Mouse (Mus musculus): Measurements from ENCODE around the gene Prcc.
"Not testable (repeated sequence)": the region's sequence is repeated elsewhere in the genome, so short reads cannot be mapped to it uniquely, and the experiment has no call there.

Prcc gene

DNA sequence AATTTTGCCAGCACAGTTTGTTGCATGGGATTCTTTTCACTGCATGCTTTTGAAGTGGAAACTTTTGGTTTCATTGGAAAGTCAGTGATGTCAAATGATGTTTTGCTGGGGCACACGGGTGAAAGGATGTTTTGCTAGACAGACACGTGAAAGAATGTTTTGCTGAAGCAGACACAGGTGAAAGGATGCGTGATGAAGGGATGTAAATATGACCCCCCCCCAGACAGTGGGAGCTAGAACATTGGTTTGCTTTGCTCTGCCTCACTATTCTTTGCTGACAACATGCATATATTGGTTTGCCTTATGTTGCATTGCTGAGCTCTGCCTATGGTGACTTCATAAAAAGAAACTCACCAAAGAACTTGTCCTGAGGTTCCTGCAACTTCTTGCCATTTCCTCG, 40.4 kb downstream of the Prcc start:
- DNase-seq (ENCODE audit: low spot score) = no peak

DNA sequence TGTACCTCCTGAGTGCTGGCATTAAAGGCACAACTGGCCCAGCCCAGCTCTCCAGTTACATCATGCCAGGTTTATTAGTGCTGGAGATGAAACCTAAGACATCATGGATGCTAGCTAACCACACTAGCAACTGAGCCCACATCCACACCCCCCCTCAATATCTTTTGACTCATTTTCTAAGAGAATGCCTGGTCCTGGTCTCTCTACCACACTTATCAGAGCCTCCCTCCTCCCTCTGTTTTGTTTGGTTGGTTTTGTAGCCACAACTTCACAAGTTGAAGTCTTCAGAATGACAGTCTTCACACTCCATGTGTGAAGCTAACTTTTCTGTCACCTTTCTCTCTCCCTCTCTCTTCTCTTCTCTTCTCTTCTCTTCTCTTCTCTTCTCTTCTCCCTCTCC, 44.5 kb downstream of the Prcc start:
- DNase-seq (ENCODE audit: low spot score) = no peak

DNA sequence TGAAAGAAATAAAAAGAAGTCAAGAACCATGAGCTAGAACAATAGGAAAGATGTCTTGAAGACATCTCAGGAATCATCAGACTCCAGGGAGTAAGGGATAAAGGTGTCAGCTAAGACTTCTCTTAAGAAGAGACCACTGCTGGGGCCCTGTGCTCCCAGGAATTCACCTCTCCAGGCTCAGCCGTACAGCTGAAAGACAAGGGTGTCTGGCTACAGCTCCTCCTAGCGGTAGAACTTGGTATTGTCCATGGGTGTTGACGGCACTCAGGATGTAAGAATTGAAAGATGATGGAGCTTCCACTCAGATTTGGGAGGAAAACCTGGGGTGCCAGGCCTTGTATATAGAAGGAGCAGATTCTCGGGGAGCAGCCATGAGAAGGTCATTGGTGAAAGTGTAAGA, 46.8 kb downstream of the Prcc start:
- peak; percentile 60 for DNase-seq (ENCODE audit: low spot score)

DNA sequence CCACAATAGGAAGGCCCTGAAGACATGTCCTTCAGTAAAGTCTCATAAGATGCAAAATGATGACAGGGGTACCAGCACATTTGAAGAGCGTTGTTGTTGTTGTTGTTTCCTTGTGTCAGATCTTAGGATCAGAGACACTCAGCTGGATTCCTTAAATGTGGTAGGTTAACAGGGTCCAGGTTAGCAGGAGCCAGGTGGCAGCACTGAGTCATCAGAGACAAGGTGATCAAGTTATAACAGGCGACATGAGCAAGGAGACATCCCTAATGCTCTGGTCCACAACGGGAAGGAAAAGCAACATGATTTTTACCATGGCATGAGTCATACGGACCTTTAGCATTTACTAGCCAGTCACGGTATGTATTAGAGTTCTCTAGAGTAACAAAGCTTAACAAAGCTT, 51.9 kb downstream of the Prcc start:
- no peak for DNase-seq (ENCODE audit: low spot score)

DNA sequence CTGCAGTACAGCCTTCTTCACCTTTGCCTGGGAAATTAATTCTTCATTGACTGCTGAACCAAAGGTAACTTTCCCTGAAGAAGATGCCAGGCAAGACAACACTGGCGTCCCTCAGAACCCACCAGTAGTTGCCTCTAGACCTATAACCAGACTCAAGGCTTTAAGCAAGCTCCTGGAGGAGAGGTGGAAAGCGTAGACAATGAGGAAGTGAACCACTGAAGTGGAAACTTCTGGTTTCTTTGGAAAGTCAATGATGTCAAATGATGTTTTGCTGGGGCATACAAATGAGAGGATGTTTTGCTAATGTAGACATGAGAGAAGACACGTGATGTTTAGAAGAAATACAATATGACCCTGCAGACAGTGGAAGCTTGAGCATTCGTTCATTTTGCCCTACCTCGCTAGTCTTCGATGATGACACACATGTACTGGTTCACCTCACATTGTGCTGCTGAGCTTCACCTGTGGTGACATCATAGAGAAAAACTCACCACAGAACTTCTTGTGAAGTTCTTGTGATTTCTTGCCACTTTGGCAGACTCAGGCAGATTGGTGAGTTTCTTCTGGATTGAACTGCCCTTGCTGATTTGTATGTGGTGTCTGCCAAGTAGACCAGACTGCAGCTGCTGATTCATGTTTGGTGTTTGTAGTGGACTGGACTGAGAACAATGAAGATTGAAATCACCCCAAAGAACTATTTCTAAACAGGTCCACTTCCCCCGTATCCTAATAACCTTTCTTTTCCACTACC, 53.1 kb downstream of the Prcc start:
- DNase-seq (ENCODE audit: low spot score) = no peak

DNA sequence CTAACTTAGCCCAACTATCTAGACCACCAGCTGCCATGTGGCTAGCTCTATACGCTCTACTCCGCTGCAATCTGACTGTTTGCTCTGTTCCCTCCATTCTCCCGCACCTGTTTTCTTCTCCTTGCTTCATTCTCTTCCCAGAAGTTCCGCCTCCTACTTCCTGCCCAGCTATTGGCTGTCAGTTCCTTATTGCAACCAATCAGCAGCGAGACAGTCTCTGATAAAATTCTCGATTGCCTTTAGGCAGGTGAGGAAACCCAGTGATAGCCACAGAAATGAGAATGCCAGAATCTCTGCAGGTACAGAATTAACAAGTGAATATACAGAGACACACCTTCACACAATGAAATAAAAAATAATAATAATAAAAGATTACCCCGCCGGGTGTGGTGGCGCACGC, 56.4 kb downstream of the Prcc start:
- no peak for DNase-seq (ENCODE audit: low spot score)

DNA sequence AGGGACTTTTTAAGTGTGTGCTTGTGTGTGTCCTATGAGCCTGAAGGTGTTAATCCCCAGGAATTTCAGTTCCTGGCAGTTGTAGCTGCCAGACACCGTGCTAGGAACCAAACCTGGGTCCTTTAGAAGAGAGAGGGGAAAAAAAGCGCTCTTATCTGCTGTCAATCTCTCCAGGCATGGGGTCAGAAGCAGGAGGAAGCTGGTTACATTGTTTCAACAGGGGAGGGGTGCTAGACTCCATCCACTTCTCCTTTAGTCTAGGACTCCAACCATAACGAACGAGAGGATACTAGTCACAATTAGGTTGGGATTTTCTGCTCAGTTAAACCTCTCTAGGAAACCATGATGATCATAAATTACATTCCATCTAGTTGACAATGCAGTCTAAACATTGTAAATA, 57.0 kb downstream of the Prcc start:
- no peak for DNase-seq (ENCODE audit: low spot score)

DNA sequence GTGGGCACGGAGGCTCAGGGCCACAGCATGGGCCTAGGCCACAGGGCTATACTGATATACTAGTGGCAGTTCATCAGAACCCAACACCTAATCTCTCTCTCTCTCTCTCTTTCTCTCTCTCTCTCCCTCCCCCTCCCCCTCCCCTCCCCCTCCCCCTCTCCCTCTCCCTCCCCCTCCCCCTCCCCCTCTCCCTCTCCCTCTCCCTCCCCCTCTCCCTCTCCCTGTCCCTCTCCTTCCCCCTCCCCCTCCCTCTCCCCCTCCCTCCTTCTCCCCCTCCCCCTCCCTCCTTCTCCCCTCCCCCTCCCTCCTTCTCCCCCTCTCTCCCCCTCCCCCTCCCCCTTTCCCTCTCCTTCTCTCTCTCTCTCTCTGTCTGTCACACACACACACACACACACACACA, 61.2 kb downstream of the Prcc start, which contains the start of gene Pear1:
Gene Pear1 (minus strand): TSS at position 101 of the 400 bp plus-strand sequence.
- DNase-seq (ENCODE audit: low spot score) = not testable (repeated sequence)

DNA sequence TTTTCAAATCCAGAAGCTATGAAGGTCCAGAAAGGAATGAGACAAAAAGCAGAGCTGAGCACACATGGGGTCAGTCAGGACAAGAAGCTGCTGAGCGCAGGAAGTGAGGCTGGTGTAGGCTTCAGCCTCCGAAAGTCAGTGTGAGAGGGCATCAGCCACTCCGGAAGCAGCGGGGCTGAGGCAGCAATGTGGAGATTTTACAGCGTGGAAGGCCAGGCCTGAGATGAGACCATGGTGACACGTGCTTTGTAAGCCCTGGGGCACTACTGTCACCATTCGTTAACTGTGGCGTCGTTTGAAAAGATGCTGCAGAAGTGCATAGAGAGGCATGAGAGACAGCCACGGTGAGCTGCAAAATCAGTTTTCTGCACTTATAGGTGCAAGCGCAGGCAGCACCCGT, 67.2 kb downstream of the Prcc start:
- no peak for DNase-seq (ENCODE audit: low spot score)

DNA sequence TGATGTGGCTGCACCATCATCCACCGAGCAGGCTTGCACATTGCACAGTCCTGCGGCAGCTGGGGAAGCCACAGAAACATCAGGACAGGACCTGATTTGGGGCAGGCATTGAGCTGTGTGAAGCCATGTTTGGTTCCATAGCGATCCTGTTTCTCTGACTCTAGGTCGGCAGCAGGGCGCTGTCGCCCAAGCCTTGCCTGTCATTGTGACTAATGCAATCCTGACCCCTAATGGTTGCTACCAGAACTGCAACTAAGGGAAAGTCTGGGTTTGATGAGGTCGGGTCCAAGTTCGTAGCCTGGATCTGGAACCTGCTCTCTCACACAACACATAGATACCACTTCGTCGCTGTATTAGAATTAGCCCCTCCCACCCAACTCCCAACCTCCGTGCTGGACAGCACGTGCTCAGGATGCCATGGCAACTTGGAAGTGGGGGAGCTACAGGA, 68.7 kb downstream of the Prcc start:
- peak; percentile 62 for DNase-seq (ENCODE audit: low spot score)

DNA sequence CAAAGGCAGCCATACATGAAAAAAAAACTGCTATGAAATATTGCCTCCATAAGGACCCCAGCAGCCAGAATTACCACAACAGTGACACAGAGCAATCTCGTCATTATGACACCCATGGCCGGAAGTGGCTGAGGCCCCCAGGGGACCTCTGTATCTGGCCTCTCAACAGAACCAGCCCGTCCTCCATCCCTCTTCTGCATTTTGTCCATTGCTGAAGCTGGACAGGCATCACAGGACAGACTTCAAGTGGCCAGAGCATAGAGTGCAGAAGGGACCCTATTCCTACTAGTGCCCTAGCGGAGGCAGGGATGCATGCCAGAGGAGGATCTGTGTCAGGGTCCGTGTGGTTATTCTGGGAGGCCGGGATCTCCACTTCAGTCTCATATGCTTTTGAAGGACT, 69.2 kb downstream of the Prcc start:
- no peak for DNase-seq (ENCODE audit: low spot score)

DNA sequence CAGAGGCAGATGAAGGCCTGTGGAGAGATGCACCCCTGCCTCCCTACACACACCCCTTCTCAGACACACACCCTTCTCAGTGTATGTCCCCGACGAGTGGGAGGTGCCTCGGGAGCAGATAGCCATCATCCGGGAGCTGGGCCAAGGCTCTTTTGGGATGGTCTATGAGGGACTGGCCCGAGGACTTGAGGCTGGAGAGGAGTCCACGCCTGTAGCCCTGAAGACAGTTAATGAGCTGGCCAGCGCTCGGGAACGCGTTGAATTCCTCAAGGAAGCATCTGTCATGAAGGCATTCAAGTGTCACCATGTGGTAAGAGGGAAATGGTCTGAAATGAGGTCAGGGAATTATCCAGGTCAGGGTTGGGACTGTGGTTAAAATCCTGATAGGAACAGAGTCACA, 72.5 kb downstream of the Prcc start:
- DNase-seq (ENCODE audit: low spot score) = no peak

DNA sequence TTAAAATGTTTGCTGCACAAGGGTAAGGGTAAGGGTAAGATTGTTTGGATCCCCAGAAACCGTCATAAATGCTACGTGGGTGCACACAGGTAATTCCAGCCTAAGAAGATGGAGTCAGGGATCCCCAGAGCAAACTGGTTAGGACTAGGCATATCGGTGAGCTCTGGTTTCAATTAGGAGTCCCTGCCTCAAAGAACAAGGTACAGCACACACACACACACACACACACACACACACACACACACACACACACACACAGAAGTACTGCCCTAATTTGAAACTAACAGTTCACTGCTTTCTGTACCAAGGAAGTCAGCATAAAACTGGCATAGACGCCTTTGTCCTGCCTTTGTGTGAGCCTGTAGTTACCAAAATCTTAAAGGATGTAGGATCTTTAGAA, 73.0 kb downstream of the Prcc start:
- no peak for DNase-seq (ENCODE audit: low spot score)

DNA sequence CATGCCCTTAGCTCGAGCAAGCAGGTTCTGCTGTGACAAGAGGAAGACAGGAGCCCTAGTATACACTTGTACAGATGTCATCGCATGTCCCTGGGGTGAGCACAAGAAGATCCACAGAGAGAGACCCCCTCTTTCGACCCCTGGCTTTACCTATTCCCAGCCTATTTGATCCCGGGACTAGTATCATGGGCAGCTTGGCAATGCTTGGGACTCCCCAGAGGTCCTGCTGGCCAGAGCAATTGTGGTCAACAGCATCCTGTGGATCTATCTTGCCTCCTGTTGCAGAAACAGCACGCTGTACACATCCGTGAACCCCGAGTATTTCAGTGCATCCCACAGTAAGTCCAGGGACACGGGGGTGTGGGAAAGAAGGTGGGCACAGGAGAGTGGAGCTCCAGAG, 74.1 kb downstream of the Prcc start:
- no peak for DNase-seq (ENCODE audit: low spot score)

DNA sequence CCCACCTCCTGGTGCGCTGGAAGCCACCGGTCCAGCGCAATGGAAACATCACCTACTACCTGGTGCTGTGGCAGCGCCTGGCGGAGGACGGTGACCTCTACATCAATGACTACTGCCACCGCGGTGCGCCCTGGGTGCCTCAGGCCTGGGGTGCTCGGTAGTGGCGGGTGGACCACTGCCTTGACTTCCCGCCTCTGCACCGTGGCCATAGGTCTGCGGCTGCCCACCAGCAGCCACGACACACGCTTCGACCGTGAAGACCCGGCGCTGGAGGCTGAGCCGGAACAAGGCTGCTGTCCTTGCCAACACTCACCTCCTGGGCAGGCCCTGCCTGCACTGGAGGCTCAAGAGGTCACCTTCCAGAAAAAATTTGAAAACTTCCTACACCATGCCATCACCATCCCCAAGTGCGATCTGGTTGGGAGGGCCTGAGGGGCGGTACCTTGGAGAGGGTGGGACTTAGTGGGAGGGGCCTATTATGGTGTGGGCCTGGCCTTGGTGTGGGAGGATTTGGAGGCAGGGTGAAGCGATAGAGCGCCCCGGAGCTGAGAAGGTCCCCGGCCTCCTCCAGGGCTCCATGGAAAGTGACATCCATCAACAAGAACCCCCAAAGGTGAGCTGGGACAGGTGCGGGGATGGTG, 76.0 kb downstream of the Prcc start:
- DNase-seq (ENCODE audit: low spot score) = no peak
